Mouse (Mus musculus): ENCODE results near the gene Farsb. TPM values are rescaled to one million over a fixed set of nuclear protein-coding genes. Genes with fewer than 3 reads are reported as not detected.

Gene Farsb
- polyA plus RNA-seq, 1 experiment from 2014 or later: 142 TPM

DNA sequence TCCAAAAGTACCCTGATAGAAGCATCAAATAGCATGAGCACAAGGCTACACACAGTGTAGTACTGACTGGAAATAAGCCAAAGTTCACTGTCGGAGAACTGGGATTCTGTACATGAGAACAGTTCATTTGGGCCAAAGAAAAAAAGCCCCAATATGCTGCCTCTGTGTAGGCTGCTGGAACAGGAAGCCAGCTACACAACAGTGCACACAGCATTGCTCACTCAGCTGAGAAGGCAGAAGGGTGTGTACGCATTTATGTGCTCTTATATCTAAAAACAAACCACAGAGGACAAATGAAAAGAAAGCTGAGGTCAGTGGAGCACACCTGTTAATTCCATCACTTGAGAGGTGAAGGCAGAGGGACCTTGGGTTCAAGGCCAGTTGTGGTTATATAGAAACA lies 52.7 kb downstream of the Farsb start:
- no peak overlapping the region for H3K4me2 ChIP-seq
- peaks cover 16% of the 10 kb centered on the region for H3K36me3 ChIP-seq
- no peak overlapping the region for H3K9ac ChIP-seq
- no peaks in the 10 kb centered on the region for H3K9me3 ChIP-seq
- H3K27me3 ChIP-seq: no peaks in the 10 kb centered on the region
- no peak overlapping the region for H3K4me3 ChIP-seq
- H3K4me1 ChIP-seq: peaks cover 17% of the 10 kb centered on the region
- 78% methylated on average over 2 of the region's 2 CpGs for WGBS
- ATAC-seq (ENCODE audit: insufficient number of reproducible peaks, insufficient read depth, low FRiP score, low TSS enrichment, low read depth): no peak
- H3K27ac ChIP-seq: no peak overlapping the region

DNA sequence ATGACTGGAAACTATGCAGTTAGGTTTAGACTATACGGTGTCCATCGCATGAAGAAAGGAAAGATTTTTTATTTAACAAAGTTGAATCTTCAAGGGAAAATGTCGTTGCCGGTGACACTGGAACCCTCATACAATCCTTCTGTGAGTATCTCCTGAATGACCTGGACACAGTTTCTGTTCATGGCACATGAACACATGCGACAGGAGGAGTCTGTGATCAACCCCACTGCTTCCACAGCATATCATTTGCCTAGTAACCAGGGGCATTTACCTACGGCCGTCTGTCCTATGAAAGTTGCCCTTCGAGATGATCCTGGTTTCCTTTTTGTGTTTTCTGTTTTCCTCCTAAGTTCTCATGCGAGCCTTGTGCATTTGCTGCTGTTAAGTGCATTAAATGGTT lies 55.2 kb downstream of the Farsb start:
- no peaks in the 10 kb centered on the region for H3K9me3 ChIP-seq
- H3K4me1 ChIP-seq: peaks cover 16% of the 10 kb centered on the region
- no peak overlapping the region for H3K4me3 ChIP-seq
- H3K27me3 ChIP-seq: no peaks in the 10 kb centered on the region
- H3K9ac ChIP-seq: no peak overlapping the region
- no peak for ATAC-seq (ENCODE audit: insufficient number of reproducible peaks, insufficient read depth, low FRiP score, low TSS enrichment, low read depth)
- H3K4me2 ChIP-seq: no peak overlapping the region
- no peak overlapping the region for H3K27ac ChIP-seq
- peaks cover 10% of the 10 kb centered on the region for H3K36me3 ChIP-seq
- 90% methylated on average over 9 of the region's 9 CpGs for WGBS

DNA sequence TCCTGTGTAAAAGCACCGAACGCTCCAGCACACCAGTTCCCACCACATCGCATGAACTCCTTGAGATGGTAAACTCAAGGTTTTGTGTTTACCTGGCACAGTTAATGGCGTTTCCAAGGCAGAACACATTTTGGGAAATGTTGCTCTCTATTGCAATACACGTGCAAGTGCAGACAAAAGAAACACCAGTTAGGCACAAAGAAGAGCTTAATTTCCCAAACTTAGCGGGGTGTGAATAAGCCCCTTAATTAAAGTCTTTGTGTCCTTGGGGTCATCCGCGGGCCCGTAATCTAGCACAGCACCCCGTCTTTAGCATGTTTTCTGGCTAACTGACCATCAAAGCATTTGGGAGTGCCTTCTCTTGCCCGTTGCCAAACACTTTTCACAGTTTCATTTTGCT lies 59.8 kb downstream of the Farsb start:
- Histone ChIP-seq H3K4me3 (no peak overlapping the region), H3K9me3 (no peaks in the 10 kb centered on the region), H3K36me3 (peaks cover 10% of the 10 kb centered on the region), H3K4me2 (peak overlapping the region; percentile 9; the same call in 1 of the 2 replicates), H3K27ac (no peak overlapping the region), H3K9ac (no peak overlapping the region), H3K27me3 (no peaks in the 10 kb centered on the region), H3K4me1 (peaks cover 37% of the 10 kb centered on the region)
- WGBS: 62% methylated on average over 11 of the region's 11 CpGs
- no peak for ATAC-seq (ENCODE audit: insufficient number of reproducible peaks, insufficient read depth, low FRiP score, low TSS enrichment, low read depth)

DNA sequence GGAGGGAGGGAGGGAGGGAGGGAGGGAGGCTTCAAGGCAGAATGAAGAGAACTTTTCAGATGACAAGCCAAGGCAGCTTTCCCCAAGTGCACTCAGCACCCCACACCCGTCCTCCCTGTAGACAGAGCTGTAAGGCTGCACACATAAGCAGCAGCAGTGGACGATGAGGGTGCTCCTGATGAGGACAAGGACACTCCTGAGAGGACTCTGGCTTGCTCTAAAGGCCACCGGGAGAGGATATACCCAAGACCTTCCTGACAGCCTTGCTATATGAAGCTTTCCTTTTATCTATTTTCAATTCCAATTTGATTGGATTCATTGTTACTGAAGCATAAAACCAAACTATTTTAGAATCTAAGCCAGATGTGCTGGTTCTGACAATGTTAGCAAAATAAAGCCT lies 61.9 kb downstream of the Farsb start:
- ATAC-seq (ENCODE audit: insufficient number of reproducible peaks, insufficient read depth, low FRiP score, low TSS enrichment, low read depth): no peak
- H3K4me2 ChIP-seq: no peak overlapping the region
- 32% methylated on average over 3 of the region's 3 CpGs for WGBS
- H3K4me3 ChIP-seq: no peak overlapping the region
- peaks cover 9% of the 10 kb centered on the region; the same call in 1 of the 2 replicates for H3K36me3 ChIP-seq
- no peaks in the 10 kb centered on the region for H3K27me3 ChIP-seq
- H3K27ac ChIP-seq: no peak overlapping the region
- no peak overlapping the region for H3K9ac ChIP-seq
- peaks cover 49% of the 10 kb centered on the region for H3K4me1 ChIP-seq
- no peaks in the 10 kb centered on the region for H3K9me3 ChIP-seq

DNA sequence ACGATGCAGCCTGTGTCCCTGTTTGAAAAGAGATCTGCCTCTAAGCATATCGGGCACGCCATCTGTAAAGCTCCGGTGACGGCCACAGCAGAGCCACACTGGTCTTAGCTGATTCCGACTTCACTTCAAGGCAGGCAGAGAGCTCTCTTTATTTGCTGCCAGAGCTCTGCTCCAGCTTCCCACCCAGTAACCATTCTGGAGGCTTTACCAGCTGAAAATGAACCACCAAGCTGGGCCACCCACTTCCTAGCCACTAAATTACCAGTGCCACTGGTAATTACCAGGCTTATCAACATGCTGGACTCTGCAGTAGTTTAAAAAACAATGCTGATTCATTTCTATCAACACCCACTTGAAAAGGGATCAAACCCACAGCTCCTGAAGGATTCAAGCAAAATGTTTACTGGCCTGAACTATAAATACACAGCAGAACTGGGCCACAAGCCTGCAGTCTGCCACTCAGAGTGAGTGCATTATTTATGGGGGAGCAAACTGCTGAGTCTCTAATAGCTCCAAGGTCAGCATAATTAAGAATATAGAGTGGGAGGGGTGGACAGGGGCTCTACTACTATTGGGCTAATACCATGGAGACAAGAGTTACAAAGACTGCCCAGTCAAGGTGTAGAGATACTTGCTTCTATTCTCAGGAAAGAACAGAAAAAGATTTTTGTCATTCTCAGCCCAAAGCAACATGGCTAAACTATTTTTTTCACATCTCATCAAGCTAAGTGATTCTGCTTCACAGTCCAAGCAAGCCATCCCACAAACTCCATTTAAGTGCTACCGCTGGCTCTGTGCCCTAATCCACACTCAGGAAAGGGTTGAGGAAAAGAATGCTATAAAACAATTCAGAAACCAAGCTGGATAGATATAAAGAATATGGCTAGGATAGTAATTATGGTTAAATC lies 62.6 kb downstream of the Farsb start:
- peaks cover 46% of the 10 kb centered on the region for H3K4me1 ChIP-seq
- H3K27me3 ChIP-seq: no peaks in the 10 kb centered on the region
- peaks cover 11% of the 10 kb centered on the region; the same call in 1 of the 2 replicates for H3K36me3 ChIP-seq
- no peak overlapping the region for H3K4me2 ChIP-seq
- 71% methylated on average over 7 of the region's 7 CpGs for WGBS
- H3K27ac ChIP-seq: peak overlapping the region; percentile 45
- no peak overlapping the region for H3K4me3 ChIP-seq
- no peak overlapping the region for H3K9ac ChIP-seq
- ATAC-seq (ENCODE audit: insufficient number of reproducible peaks, insufficient read depth, low FRiP score, low TSS enrichment, low read depth): no peak
- no peaks in the 10 kb centered on the region for H3K9me3 ChIP-seq

DNA sequence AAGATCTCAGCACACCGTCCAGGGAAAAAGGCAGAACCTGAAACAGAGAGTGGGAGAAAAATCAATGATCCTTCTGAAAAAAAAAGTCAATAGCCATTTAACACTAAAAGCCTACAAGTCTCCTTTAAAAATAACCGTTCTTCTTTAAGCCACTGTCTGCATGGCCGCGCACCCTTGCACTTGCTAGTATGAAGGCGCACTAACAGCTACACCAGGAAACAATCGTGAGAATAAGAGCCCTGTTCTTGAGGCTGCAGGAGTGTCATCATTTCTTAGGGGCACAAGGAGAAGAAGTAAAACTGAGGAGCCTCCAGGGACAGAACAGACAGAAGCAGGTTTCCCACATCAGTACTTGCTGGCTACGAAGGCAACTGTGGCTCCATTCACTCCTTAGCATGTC lies 63.4 kb downstream of the Farsb start:
- ATAC-seq (ENCODE audit: insufficient number of reproducible peaks, insufficient read depth, low FRiP score, low TSS enrichment, low read depth): no peak
- H3K4me3 ChIP-seq: no peak overlapping the region
- H3K36me3 ChIP-seq: peaks cover 16% of the 10 kb centered on the region
- H3K4me1 ChIP-seq: peaks cover 44% of the 10 kb centered on the region
- peak overlapping the region; percentile 45; the same call in 1 of the 2 replicates for H3K27ac ChIP-seq
- H3K9ac ChIP-seq: no peak overlapping the region
- H3K4me2 ChIP-seq: no peak overlapping the region
- WGBS: 88% methylated on average over 7 of the region's 7 CpGs
- H3K27me3 ChIP-seq: no peaks in the 10 kb centered on the region
- no peaks in the 10 kb centered on the region for H3K9me3 ChIP-seq

DNA sequence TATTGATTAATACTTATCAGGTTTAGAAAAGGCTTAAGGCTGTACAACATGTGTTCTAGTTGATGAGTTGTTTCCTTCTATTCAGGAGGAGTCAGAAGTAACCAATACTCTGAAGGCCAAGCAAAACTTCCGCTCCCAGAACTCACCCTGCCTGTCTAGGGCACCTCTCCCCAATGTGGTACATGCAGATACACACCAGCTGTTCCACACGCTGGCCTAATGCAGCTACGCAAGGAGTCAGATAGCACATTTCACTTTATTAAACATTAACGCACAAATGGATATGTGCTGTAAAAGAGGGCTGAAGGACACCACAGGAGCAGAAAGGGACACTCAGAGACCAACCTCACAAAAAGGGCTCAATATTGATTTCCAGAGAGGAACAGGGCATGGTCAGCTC lies 63.8 kb downstream of the Farsb start:
- no peak overlapping the region for H3K27ac ChIP-seq
- H3K9ac ChIP-seq: no peak overlapping the region
- H3K9me3 ChIP-seq: no peaks in the 10 kb centered on the region
- H3K27me3 ChIP-seq: no peaks in the 10 kb centered on the region
- peaks cover 44% of the 10 kb centered on the region for H3K4me1 ChIP-seq
- 76% methylated on average over 4 of the region's 4 CpGs for whole genome bisulfite sequencing
- ATAC-seq (ENCODE audit: insufficient number of reproducible peaks, insufficient read depth, low FRiP score, low TSS enrichment, low read depth): no peak
- peaks cover 16% of the 10 kb centered on the region for H3K36me3 ChIP-seq
- no peak overlapping the region for H3K4me3 ChIP-seq
- H3K4me2 ChIP-seq: no peak overlapping the region

DNA sequence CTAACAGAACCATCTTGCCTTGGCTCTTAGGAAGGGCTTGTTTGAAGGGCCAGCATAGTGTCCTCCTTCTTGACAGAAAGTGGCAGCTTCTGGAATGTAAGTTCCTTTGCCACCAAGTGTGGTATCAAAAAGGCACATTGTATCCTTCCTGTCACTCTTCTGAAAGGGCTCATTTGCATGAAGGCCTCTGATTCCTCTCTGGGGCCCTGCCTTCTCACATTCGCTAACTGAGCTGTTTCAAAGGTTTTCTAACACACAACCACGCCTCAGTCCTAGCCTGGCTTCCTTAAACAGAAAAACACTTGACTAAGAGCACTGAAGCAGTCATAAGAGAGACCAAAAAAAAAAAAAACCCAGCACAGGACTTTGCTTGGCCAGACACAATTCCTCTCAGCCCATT lies 66.1 kb downstream of the Farsb start:
- peaks cover 21% of the 10 kb centered on the region for H3K36me3 ChIP-seq
- no peak for ATAC-seq (ENCODE audit: insufficient number of reproducible peaks, insufficient read depth, low FRiP score, low TSS enrichment, low read depth)
- H3K4me1 ChIP-seq: peaks cover 39% of the 10 kb centered on the region
- 64% methylated on average over 2 of the region's 2 CpGs for WGBS
- no peak overlapping the region for H3K4me2 ChIP-seq
- no peaks in the 10 kb centered on the region for H3K27me3 ChIP-seq
- no peak overlapping the region for H3K9ac ChIP-seq
- no peak overlapping the region for H3K4me3 ChIP-seq
- no peak overlapping the region for H3K27ac ChIP-seq
- no peaks in the 10 kb centered on the region for H3K9me3 ChIP-seq

DNA sequence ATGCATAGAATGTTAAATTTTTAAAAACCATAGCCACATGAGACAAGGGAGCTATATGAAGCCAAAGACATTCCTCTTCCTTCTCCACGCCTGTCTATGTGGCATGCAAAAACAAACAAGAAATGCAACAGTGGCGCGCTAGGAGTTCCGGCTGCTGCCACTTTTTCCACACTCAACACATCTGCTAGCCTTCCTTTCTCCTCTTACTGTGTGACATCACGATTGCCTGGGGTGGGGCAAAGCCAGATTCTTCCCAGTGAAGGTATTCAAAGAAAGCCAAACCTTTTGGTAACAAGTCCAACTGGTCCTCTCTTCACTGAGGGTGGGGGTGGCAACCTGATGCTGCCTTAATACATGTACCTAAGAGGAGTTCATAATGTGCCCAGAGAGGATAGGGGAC lies 66.9 kb downstream of the Farsb start:
- 66% methylated on average over 5 of the region's 5 CpGs for WGBS
- ATAC-seq (ENCODE audit: insufficient number of reproducible peaks, insufficient read depth, low FRiP score, low TSS enrichment, low read depth): no peak
- peaks cover 25% of the 10 kb centered on the region for H3K36me3 ChIP-seq

DNA sequence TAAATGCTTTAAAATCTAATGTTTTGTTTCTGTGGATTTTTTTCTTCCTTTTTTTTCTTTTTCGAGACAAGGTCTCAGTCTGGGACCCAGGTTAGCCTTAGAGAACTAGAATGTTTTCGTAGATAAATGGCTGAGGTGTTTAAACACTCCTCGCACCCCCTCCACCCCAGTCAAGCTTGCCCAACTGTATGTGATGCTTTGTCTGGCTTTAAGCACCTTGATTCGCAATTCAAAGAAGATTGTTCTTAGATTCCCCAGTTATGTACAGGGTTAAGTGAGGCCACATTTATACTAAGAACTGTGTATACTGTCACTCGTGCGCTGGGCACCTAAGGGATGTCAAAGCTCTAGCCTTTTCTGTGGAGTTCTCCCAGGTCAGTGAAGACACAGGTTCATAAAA lies 68.4 kb downstream of the Farsb start:
- Histone ChIP-seq H3K36me3 (peaks cover 25% of the 10 kb centered on the region), H3K4me1 (peaks cover 22% of the 10 kb centered on the region), H3K9me3 (no peaks in the 10 kb centered on the region), H3K9ac (no peak overlapping the region), H3K4me3 (no peak overlapping the region), H3K27ac (no peak overlapping the region), H3K27me3 (no peaks in the 10 kb centered on the region), H3K4me2 (no peak overlapping the region)
- 89% methylated on average over 6 of the region's 6 CpGs for WGBS
- no peak for ATAC-seq (ENCODE audit: insufficient number of reproducible peaks, insufficient read depth, low FRiP score, low TSS enrichment, low read depth)

More for the DNA sequence above, 66.9 kb downstream of the Farsb start:
- H3K9me3 ChIP-seq: no peaks in the 10 kb centered on the region
- no peak overlapping the region for H3K9ac ChIP-seq
- H3K27ac ChIP-seq: no peak overlapping the region
- peaks cover 34% of the 10 kb centered on the region for H3K4me1 ChIP-seq
- no peak overlapping the region for H3K4me2 ChIP-seq
- H3K4me3 ChIP-seq: no peak overlapping the region
- H3K27me3 ChIP-seq: no peaks in the 10 kb centered on the region

DNA sequence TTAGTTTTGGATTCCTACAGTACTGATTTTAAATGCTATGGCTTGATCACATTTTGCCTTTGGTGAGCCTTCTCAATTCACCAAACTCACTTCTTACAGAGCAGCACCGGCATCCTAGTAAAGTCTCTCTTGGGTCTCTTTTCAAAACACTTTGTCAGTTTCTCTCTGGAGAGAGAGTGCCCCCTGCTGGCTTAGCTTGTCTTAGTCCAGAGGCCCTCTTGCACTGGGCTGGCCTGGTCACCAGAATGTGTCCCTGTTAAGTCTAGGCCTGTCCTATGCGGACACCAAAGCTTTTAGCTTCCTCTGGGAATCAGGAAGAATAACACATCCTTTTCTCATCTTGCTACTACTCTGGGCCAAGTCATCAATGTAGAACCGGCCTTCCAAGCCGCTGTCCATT lies 69.1 kb downstream of the Farsb start:
- H3K4me3 ChIP-seq: no peak overlapping the region
- H3K9me3 ChIP-seq: no peaks in the 10 kb centered on the region
- H3K9ac ChIP-seq: no peak overlapping the region
- H3K36me3 ChIP-seq: peaks cover 25% of the 10 kb centered on the region
- no peak for ATAC-seq (ENCODE audit: insufficient number of reproducible peaks, insufficient read depth, low FRiP score, low TSS enrichment, low read depth)
- no peak overlapping the region for H3K4me2 ChIP-seq
- H3K27me3 ChIP-seq: no peaks in the 10 kb centered on the region
- WGBS: 44% methylated on average over 4 of the region's 4 CpGs
- H3K27ac ChIP-seq: no peak overlapping the region
- peaks cover 21% of the 10 kb centered on the region for H3K4me1 ChIP-seq

DNA sequence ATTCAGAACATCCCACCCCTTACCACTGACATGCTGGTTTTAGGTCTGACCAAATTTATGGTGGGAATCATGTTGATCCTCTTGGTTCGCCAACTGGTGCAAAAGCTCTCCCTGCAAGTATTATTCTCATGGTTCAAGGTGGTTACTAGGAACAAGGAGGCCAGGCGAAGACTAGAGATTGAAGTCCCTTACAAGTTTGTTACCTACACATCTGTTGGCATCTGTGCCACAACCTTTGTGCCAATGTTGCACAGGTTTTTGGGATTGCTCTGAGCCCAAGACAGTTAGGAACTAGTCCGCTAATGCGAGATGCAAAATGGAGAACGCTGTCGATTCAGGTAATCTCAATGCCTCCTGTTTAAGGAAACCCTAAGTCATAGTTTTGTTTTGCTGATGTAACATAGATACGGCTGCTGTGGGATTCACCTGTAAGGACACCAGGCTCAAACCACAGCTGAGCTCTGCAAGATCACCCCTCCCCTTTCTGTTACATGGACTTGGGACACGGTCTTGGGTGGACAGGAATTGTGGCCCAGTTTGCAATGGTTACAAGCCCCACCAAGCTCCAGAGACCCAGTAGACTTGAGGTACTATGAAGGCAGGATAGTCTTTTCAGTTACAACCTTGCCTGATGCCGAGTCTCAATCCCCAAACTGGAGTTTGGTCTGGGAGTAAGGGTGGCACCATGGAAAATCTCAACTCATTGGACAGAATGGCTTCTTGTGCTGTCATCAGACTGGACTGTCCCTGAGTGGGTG lies 71.4 kb downstream of the Farsb start:
- Histone ChIP-seq H3K4me1 (peaks cover 19% of the 10 kb centered on the region), H3K4me3 (no peak overlapping the region), H3K9ac (no peak overlapping the region), H3K27ac (no peak overlapping the region), H3K36me3 (peaks cover 16% of the 10 kb centered on the region), H3K27me3 (no peaks in the 10 kb centered on the region), H3K9me3 (no peaks in the 10 kb centered on the region), H3K4me2 (no peak overlapping the region)
- ATAC-seq (ENCODE audit: insufficient number of reproducible peaks, insufficient read depth, low FRiP score, low TSS enrichment, low read depth): no peak
- 94% methylated on average over 9 of the region's 9 CpGs for WGBS

All from embryonic facial prominence, embryonic 13.5 days (tissue).